Mouse (Mus musculus) G1E-ER4 (cell line): ENCODE measurements around the gene Mrgprd. TPM values are rescaled to one million over a fixed set of nuclear protein-coding genes. Genes with fewer than 3 reads are reported as not detected.

Source experiments
- GATA1 ChIP-seq: IDR thresholded peaks from one replicate; pipeline ENCODE4 v1.8.0; 2012; ENCODE audit warnings: low read length, inconsistent platforms
- polyA plus RNA-seq: library from polyadenylated mRNA; stranded (reverse); fragments of >175 nt; gene quantifications from 2 replicates; pipeline ENCODE4 v1.2.3, GENCODE M21; 2012

Mrgprd gene
- polyA plus RNA-seq: not detected in 2 replicates

GRCm38 (mm10) chr7:145314785-145315411 lies at the start of gene Mrgprd:
Gene Mrgprd, plus strand, starts transcription at chr7:145314835.
- TF ChIP-seq GATA1: no peak

- TF ChIP-seq GATA1: no peak
Observed at GRCm38 (mm10) chr7:145266011-145266410, 48.6 kb upstream of the Mrgprd start.

GRCm38 (mm10) chr7:145268890-145269289 lies 45.7 kb upstream of the Mrgprd start:
- no peak for TF ChIP-seq GATA1

GRCm38 (mm10) chr7:145270955-145271354 lies 43.7 kb upstream of the Mrgprd start:
- TF ChIP-seq GATA1: no peak

- no peak for TF ChIP-seq GATA1
Observed at GRCm38 (mm10) chr7:145275488-145275887, 39.1 kb upstream of the Mrgprd start.

- TF ChIP-seq GATA1: no peak
Observed at GRCm38 (mm10) chr7:145281396-145281795, 33.2 kb upstream of the Mrgprd start.

- no peak for TF ChIP-seq GATA1
Observed at GRCm38 (mm10) chr7:145283041-145283440, 31.6 kb upstream of the Mrgprd start.

GRCm38 (mm10) chr7:145283487-145284187 lies 31.0 kb upstream of the Mrgprd start, which contains the start of gene Tpcn2:
Gene Tpcn2, minus strand, starts transcription at chr7:145284011.
- no peak for TF ChIP-seq GATA1

- TF ChIP-seq GATA1: no peak
Observed at GRCm38 (mm10) chr7:145284293-145284692, 30.3 kb upstream of the Mrgprd start.

GRCm38 (mm10) chr7:145285476-145285875 lies 29.2 kb upstream of the Mrgprd start:
- no peak for TF ChIP-seq GATA1

GRCm38 (mm10) chr7:145287410-145287809 lies 27.2 kb upstream of the Mrgprd start:
- TF ChIP-seq GATA1: no peak

GRCm38 (mm10) chr7:145289302-145289701 lies 25.3 kb upstream of the Mrgprd start:
- no peak for TF ChIP-seq GATA1

GRCm38 (mm10) chr7:145291847-145292246 lies 22.8 kb upstream of the Mrgprd start:
- TF ChIP-seq GATA1: no peak

GRCm38 (mm10) chr7:145292726-145293125 lies 21.9 kb upstream of the Mrgprd start:
- no peak for TF ChIP-seq GATA1

GRCm38 (mm10) chr7:145293859-145294258 lies 20.8 kb upstream of the Mrgprd start:
- no peak for TF ChIP-seq GATA1

- TF ChIP-seq GATA1: no peak
Observed at GRCm38 (mm10) chr7:145298666-145299490, 15.8 kb upstream of the Mrgprd start.
